Mouse (Mus musculus) frontal cortex, adult 2 months (tissue): ENCODE measurements at regions not wholly inside any gene's neighbourhood (a gene's known extent, or its start where the extent isn't known, plus 50 kb on each side); places are given as distances from the start of the nearest gene placed in this dataset.
"Not testable (repeated sequence)": the region's sequence is repeated elsewhere in the genome, so short reads cannot be mapped to it uniquely, and the experiment has no call there.

Experiments
- DNase-seq, 2 experiments: peaks; one replicate each; pipeline ENCODE4 v3.0.0; 2022; ENCODE audit warnings: low spot score in 1 of 2; ENCODE audit errors: extremely low spot score in 1 of 2

- DNase-seq = peak in 1 of 2 experiments; percentile 8
Measured at GRCm38 (mm10) chr10:19297669-19298068, 58.7 kb upstream of the Olig3 start.

- DNase-seq = no peak
Measured at GRCm38 (mm10) chr10:19295388-19296013, 60.8 kb upstream of the Olig3 start.

GRCm38 (mm10) chr10:19291474-19291873 is 64.9 kb upstream of the Olig3 start:
- DNase-seq = no peak

- not testable (repeated sequence) for DNase-seq
Measured at GRCm38 (mm10) chr10:19291039-19291438, 65.3 kb upstream of the Olig3 start.

- DNase-seq = no peak
Measured at GRCm38 (mm10) chr10:19282166-19282565, 74.2 kb upstream of the Olig3 start.

GRCm38 (mm10) chr10:19281021-19281420 is 75.3 kb upstream of the Olig3 start:
- no peak for DNase-seq

GRCm38 (mm10) chr10:19278189-19278842 is 78.0 kb upstream of the Olig3 start:
- DNase-seq = no peak

GRCm38 (mm10) chr10:19277103-19277827 is 79.1 kb upstream of the Olig3 start:
- DNase-seq = no peak

- no peak for DNase-seq
Measured at GRCm38 (mm10) chr10:19274985-19275384, 81.3 kb upstream of the Olig3 start.

GRCm38 (mm10) chr10:19269418-19269817 is 86.9 kb upstream of the Olig3 start:
- no peak for DNase-seq

- DNase-seq = no peak
Measured at GRCm38 (mm10) chr10:19268051-19268450, 88.3 kb upstream of the Olig3 start.

- DNase-seq = peak; percentile 2 to 76
Measured at GRCm38 (mm10) chr10:19240102-19240759, 116.1 kb upstream of the Olig3 start.

- DNase-seq = no peak
Measured at GRCm38 (mm10) chr10:19216240-19216639, 140.1 kb upstream of the Olig3 start.

- no peak for DNase-seq
Measured at GRCm38 (mm10) chr10:19209751-19210150, 146.6 kb upstream of the Olig3 start.

- DNase-seq = no peak
Measured at GRCm38 (mm10) chr10:19208101-19208722, 148.1 kb upstream of the Olig3 start.

- no peak for DNase-seq
Measured at GRCm38 (mm10) chr10:19207505-19207904, 148.8 kb upstream of the Olig3 start.

GRCm38 (mm10) chr10:19200311-19200710 is 156.0 kb upstream of the Olig3 start:
- DNase-seq = no peak

GRCm38 (mm10) chr10:19195676-19196075 is 160.7 kb upstream of the Olig3 start:
- no peak for DNase-seq

- DNase-seq = no peak
Measured at GRCm38 (mm10) chr10:19194646-19195045, 161.7 kb upstream of the Olig3 start.

- no peak for DNase-seq
Measured at GRCm38 (mm10) chr10:19192971-19193758, 163.2 kb upstream of the Olig3 start.
